Mouse (Mus musculus): Measurements from ENCODE around the gene Pnma1. TPM values are rescaled to one million over a fixed set of nuclear protein-coding genes. Genes with fewer than 3 reads are reported as not detected.

Pnma1 gene
- under 1 TPM; 0.35 to 0.43 TPM for total RNA-seq (2021)

DNA sequence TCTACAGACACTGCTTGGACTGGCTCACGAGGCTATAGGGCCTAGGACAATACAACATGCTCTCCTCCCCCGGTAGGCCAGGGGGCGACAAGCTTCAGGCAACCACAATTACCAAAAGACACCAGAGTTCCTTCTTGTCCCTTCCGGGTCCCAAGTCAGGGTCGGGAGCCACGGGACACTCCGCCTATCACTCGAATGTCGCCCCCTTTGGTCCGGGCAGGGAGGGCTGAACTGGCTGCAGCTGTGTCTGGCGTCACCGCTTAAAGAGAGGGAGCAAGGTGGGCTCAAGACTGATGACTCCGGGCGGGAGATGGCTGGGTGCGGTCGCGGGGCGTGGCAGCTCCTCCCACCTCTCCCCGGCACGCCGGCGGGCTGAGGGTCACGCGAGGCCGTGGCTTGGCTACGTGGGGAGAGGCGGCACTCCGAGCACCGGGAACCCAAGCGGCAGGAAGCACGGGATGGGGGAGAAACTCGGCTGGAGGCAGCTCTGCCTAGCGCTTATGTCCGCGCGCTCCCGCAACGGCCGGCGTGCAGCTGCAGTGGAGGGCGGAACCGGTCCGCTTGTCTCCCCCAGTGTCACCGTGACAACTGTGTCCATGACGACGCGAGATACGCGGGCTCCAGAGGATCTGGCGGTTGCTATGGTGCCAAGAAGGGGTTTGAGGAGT, at the start of gene Pnma1:
Pnma1 (minus strand) TSS at position 536 of the 668 bp plus-strand sequence.
- intact Hi-C loops (cut with DNase I) = loop anchor here (5.0 kb wide), 1 partner anchor 99 kb away; no protein-coding TSS in a partner anchor

DNA sequence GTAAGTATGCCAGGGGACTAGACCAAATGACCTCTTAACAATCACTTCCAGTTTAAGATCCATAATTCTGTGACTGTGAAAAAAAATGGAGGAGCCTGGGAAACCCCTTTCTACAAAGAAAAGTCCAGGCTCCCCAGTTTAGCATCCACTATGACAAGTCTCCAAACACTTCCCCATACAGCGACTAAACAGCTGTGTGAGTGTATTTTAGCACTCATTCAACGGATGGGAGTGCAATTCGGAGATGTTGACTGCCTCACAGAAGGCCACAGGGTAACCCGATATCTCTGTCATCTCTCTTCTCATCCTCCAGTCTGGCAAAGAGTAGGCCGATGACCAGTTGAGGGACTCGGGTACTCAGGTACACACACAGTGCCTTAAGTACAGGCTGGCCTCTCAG, 46.9 kb upstream of the Pnma1 start:
- DNase-seq = no peak
- intact Hi-C loops (cut with DNase I) = loop anchor here (2.0 kb wide), 1 partner anchor 24 kb away; the partner anchor contains the start of gene Elmsan1

More for the DNA sequence above, at the start of gene Pnma1:
- peak; percentile 77 to 81 for DNase-seq

DNA sequence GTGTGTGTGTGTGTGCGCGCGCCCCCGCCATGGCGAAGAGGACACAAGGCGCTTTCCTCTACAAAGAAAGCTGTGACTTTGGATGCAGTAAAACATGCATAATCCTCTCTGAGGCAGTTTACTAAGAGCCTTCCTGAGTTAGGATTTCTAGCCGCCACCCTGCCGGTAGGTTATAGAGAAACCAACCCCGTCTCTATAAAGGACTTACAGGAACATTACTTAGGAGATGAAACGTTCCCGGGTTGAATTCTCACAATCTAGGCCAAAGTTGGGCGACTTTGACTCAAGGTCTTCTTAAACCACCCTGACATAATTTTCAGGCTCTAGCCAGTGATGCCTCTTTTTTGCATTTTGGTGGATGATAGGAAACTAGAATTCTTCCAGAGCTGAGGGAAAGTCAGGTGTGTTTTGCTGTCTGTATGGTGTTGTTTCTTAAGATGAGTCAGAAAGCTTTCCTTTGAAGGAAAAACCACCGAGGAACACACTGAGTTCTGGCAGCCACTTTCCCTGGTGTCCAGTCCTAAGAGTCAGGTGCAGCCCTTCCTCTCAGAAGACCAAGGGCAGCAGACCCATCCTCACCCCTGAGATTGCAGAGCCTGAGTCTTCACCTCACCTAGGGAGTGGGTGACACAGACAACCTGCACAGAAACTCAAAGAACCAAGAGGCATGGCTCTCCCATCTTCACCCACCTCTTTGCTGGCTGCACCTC, 46.3 kb upstream of the Pnma1 start:
- intact Hi-C loops (cut with DNase I) = loop anchor here (2.0 kb wide), 1 partner anchor 24 kb away; the partner anchor contains the start of gene Elmsan1
- DNase-seq = no peak

DNA sequence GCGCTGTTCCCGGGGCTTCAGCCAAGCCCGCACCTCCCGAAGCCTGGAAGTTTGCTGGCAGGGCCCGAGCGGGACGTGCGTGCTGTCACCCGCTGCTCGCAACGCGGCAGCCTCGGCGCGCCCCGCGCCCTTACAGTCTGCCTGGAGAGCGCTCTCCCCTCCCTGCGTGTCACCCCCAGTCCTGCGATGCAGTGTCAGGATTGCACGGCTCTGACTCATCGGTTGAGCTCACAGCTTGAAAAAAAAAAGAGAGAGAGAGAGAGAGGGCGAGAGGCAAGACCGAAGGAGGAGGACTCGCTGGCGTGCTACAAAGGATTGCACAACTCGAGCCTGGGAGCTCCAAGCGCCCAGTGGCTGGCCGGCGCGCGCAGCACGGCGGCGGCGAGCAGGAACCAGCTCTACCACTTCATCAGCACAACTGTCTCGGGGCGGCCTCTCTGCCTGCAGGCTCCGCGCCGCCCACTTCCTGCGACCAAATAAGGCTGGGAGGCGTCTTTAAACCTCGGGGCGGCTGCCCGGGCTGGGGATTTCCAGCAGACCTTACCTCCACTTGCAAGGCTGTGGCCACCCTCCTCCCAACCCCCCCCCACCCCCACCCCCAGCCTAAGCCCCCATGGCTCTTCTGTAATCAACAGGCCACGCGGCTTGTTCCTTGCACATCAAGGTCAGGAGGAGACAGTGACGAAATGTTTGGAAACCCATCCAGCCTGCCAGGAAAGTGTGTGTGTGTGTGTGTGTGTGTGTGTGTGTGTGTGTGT, 45.5 kb upstream of the Pnma1 start:
- peak; percentile 94 to 96 for DNase-seq
- intact Hi-C loops (cut with DNase I) = loop anchor here (2.0 kb wide), 1 partner anchor 25 kb away; the partner anchor contains the start of gene Elmsan1

DNA sequence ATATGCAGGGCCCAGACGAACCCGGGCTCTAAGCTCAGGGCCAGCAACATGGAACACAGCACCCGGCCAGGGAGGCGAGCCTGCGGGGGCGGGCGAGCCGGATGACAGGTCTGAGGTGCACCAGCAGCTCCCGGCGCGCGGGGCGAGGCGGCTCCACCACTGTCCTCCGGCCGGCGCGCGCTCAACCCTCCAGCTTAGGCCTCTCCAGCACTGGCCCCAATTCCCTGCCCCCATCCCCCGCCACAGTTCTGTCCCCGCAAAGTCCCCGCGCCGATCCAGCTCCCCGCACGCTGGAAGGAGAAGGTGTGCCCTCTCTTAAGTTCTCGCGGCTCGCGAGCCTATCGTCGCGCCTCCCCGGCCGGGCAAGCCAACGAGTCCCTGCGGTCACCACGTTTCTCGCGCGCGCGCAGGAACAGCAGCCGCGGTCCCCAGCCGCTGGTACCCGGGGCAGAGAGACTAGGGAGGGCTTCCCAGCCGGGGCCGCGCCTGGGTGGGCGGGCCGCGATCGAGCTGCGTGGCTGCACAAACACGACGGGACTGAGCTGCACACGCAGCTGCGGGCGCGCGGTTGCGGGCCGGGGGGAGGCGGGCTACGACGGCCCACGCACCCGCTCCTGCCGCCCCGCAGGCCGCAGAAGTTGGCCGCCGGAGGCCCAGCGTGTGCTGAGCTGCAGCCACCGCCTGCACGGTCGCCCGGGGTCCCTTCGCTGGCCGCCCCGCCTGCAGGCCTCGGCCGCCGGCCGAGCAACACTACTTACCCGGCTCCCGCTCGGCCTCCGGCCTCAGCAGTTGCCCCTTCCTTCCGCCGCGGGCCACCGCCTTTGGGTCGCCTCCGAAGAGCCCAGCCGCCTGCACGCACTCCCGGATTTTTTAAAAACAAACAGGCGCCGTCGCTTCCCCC, 44.7 kb upstream of the Pnma1 start:
- DNase-seq = peak; percentile 79 to 85
- intact Hi-C loops (cut with DNase I) = no loop called here

DNA sequence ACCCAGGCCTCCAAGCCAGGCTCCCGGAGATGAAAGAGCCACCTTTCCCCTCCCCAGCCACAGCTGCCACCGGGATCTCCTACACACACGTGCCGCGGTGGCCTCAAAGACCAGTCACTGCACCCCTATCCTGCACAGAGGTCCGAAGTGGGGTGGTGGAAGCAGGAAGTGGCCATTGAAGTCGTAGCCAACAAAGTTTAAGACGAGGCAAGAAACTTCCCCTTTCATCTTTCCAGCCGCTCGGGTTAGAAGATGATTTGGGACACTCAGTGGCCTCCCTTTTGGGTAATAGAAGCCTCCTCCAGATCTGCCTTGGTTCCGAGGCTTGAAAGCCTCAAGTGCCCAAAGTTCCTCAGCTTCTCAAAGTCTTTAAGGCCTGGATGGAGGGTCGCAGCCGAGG, 44.0 kb upstream of the Pnma1 start:
- intact Hi-C loops (cut with DNase I) = no loop called here
- no peak for DNase-seq

DNA sequence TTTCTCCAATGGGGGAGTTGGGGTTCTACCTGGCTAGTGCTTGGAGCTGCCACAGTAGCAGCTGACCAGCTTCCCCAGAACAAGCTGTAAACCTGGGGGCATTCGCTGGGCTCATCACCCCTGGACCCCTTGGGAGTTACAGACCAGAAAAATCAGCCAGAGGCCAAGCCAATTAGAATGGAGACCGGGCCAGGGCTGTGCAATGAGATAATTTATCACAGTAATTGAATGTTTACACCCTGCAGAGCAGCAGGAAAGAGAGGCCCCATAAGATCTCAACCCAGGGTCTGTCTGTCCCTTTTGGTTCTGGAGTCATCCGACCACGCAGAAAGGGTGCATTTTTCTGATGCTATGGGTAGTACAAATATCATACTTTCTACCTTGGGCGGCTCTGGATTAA, 43.5 kb upstream of the Pnma1 start:
- no peak for DNase-seq
- intact Hi-C loops (cut with DNase I) = no loop called here

DNA sequence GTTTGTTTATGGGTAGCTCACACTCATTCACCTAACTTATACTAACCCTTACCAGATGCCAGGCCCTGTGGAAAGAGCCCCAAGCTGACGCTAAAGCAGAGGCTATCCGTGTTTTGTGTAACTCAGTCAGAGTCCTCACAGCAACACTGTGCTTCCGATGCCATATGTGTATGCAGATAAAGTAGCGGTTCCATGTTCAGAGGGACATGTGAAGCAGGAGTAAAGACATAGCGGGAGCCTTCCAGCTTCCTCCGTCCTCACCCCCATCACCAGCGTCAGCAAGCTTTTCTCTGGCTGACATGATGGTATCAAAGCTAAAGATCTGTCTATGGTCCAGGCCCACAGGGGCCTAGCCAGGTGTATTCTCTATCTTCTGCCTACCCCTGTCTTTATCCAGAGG, 42.9 kb upstream of the Pnma1 start:
- intact Hi-C loops (cut with DNase I) = no loop called here

DNA sequence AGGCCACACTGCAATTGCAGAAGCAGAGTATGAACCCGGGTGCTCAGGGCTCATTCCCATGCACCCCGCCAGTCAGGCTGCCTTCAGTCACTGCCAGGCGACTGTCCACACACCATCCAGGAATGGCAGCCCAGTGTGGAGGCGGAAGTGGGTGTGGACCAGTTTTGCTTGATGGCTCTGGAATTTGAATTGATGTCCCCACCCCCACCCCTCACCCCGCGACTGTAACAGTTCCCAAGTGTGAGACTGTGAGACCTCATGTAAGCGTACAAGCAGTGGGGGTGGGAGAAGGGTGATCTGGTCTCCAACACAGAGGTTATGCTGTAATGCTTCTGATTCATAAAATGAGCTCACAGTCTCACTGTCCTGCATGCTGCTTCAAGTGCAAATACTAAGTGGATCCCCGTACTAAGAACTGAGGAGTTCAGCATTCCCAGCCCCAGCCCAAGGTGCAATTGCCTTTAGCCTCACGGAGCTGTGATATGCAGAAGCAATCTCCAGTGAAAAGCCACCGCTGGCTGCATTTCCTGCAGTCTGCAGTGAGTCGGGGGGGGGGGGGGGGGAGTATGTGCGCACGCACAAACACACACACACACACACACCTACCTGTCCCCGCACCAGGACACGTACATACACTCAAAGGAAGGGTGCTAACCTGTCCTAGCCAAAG, 42.0 kb upstream of the Pnma1 start:
- intact Hi-C loops (cut with DNase I) = no loop called here
- DNase-seq = no peak

More for the DNA sequence above, 42.9 kb upstream of the Pnma1 start:
- no peak for DNase-seq

DNA sequence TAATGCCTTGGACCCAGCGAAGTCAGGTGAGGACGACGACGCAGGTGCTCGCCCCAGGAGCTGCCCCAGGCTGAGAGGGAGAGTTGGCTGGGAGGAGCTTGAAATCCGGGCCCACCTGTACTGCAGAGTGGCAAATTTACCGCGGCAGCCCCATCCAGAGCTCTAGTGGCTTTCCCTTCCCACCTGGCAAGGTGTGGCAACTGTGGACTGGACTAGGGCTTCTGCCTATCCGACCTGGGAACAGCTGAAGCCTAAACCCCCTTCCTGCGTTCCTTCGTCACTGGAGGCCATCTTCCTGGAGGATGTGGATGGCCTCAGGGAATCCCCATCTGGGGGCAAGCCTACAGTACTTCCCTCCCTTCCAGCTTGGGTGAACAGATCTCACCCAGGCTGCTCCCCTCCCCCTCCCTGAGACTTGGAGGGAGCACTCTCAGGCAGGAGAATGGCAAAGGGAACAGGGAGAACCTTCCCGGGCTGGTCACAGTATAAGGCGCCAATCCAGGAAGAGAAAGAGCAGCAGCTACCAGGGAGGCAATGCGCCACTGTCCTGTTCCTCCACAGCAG, 40.7 kb upstream of the Pnma1 start:
- no peak for DNase-seq
- intact Hi-C loops (cut with DNase I) = no loop called here

DNA sequence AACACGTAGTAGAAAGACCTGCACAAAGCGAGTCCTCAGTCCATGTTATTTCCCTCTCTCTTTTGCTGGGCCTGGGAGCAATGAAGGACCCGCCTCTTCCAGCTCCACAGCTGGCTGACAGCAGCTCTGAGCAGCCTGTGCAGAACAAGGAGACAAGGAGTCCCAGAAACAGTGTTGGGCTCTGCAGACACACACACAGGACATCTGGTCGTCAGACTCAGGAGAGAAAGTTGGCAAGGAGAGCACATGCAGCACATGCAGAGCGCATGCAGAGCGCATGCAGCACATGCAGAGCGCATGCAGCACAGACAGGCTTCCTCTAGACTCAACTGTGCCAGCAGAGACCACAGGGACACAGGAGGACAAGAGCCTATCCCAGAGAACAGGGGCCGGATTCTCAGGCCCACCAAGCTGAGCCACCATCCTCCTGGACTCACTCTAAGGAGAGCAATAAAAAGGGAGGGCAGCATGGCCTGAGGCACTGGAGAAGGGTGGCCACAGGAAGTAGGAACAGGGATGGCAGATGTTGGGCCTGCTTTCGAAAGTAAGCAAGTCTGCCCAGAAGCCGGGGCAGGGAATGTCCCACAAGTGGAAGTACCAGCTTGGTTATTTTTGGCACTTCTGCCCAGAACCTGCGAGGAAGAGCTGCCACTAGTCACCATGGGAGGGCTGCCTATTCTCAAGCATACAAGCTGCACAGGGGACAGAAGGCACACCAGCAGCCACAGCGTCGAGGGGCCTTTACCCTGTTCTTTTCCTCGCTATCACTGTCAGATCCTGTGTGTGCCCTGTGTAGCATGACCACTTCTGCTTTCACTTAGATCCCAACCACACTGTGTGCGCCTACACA, 39.7 kb upstream of the Pnma1 start:
- DNase-seq = peak; percentile 65 to 66

DNA sequence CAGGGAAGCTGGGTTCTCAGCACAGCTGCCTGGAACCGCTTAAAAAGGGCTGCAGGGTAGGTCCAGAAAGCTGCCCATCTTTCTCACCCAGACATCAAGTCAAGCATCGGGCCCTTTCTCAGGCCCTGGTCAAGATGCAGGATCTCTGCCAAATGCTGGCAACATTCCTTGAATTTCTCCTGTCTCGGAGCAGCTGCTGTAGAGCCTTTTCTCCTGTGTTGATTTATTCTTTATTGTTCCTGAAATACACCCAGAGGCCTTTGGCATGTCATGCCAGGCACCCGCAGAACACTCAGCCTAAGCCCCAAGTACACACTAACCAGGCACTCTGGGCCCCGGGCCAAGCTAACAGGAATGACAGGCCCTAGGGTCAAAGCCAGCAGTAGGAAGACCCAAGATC, 38.7 kb upstream of the Pnma1 start:
- intact Hi-C loops (cut with DNase I) = no loop called here
- peak; percentile 62 to 63 for DNase-seq

More for the DNA sequence above, 39.7 kb upstream of the Pnma1 start:
- intact Hi-C loops (cut with DNase I) = no loop called here

DNA sequence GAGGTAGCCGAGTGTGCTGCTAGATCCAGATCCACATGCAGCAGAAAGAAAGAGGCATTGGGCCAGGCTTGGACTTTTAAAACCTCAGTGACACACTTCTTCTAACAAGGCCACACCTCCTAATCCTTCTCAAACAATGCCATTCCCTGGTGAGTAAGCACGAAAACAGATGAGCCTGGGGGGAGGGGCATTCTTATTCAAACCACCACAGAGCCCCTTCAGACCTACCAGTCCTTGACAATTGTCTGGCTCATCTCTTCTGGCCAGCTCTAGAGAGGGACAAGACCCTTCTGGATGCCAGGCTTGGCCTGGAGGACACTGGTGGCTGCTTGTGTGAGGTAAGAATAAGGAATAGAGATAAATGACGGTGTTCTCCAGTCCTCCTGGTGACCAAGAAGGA, 38.2 kb upstream of the Pnma1 start:
- intact Hi-C loops (cut with DNase I) = no loop called here
- no peak for DNase-seq

DNA sequence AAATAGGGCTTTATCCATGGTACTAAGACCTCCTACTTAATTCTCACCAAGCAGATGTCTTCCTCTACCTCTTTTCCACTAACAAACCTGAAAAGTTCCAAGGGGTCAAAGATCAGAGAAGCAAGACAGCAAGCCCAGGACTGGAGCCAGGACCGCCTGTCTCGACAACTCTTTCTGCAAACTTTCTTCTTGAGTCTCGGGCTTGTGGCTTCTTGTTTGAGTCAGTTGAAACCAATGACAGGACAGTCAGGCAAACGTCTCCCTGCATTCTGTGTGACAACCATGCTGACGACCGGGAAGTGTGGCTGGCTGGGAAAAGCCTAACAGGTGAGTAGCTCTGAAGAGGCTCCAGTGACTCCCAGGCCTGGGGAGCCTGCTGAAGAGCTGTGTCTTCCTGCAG, 37.3 kb upstream of the Pnma1 start:
- DNase-seq = no peak
- intact Hi-C loops (cut with DNase I) = no loop called here

DNA sequence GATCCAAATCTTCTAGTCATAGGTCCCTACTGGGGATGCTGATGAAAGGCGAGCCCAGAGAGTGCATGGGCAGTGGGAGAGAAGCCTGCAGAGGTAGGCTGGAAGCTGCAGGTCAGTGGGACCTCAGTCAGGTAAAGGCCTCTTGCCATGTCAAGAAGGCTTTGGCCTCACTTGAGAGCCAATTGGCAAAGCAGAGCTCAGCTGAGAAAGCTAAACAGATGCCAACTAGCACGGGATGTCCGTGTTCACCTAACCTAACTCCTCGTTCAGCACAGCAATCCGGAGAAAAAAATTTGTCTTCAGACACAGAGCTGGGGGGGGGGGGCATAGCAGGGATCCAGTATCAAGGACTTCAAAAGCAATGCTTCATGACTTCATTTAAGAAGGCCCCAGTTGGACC, 36.7 kb upstream of the Pnma1 start:
- DNase-seq = no peak
- intact Hi-C loops (cut with DNase I) = no loop called here

DNA sequence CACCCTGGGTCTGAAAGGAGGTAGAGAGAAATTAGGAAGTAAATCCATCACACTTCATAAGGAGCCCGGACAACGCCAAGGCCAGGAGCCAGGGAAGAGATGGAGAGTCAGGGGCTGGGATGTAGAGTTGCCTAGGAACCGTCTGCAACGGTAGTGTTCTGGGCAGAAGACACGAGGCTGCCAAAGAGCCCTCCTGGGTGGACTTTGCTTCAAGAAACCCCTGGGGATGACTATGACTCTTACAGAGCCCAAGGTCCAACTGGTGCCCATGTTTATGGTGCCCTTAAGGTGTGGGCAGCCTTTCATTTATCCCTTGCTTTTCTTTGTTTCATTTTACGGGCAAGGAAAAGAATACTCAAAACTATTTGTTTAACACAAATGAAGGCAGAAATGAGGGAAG, 33.7 kb upstream of the Pnma1 start:
- intact Hi-C loops (cut with DNase I) = no loop called here
- no peak for DNase-seq

DNA sequence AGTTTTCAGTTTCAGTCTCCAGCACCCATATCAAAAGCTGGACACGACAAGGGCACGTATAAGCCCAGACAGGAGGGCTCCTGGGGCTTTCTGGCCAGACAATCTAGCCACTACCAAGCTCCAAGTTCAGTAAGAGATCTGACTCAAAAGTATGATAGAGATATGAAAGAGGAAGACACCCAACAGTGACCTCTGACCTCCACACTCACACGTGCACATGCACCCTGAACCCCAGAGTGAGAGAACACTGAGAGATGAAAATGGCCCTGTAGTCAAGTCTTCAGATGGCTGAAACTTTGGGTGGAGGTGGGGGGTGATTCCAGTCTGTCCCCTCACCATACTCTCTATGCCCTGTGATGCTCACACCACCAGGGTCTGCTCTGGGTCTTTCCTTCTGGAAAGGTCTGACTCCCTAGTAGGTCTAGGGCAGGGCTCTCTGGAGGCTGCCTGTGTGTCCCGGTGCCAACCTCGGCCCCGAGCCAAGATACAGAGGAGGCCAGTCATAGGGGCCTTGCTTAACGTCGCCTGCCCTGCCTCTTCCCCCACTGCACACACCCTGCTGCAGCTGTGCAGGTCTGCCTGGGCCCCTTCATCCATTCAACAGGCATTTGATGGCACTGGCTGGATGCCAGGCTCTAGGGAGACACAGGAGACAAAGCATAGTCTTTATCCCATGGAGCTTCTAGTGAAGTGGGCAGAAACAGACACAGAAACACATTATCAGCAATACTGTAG, 32.6 kb upstream of the Pnma1 start:
- intact Hi-C loops (cut with DNase I) = no loop called here
- peak; percentile 87 to 88 for DNase-seq

DNA sequence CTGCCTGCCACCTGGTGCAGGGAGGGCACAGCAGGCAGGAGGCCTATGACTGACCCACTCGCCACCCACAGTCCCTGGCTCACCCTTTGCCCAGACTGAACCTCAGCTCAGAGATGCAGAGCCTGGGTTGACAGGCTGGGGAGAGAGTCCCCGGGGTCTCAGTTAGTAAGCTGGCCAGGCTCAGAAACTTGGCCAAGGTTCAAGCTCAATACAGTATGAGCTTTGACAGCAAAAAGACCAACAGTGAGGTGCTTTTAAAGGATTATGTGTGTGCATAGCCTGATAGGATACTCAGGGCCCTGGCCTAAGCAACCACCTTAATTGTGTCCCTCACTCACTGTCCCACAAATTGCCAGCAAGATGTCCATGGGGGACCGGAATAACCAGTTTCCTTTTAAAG, 31.8 kb upstream of the Pnma1 start:
- DNase-seq = no peak
- intact Hi-C loops (cut with DNase I) = no loop called here

Data from heart, postnatal 10 days (tissue).